Mouse (Mus musculus): ENCODE results near the gene Lage3. TPM values are rescaled to one million over a fixed set of nuclear protein-coding genes. Genes with fewer than 3 reads are reported as not detected.
A peak's percentile ranks its signal among the peaks of the same experiment; 100 is the strongest.

The Lage3 gene
- polyA plus RNA-seq, 1 experiment from 2014 or later, result 62.2 TPM

- ATAC-seq, result peak; percentile 9; the same call in 1 of the 2 replicates
- 28% methylated on average over 9 of the region's 10 CpGs for WGBS
- H3K4me2 ChIP-seq (replicated peaks; ENCODE audit: low read depth), result peak overlapping the region; percentile 68
- H3K36me3 ChIP-seq (ENCODE audit: control insufficient read depth, insufficient read depth), result no peaks in the 10 kb centered on the region
- no peak overlapping the region; the same call in 1 of the 2 replicates for H3K9ac ChIP-seq (ENCODE audit: low read depth, low read length)
- H3K4me3 ChIP-seq (ENCODE audit: low read depth, low read length), result peak overlapping the region; percentile 42
- TF ChIP-seq CTCF (IDR thresholded peaks at IDR 0.05; ENCODE audit: low read depth), result no peak
- H3K27me3 ChIP-seq (replicated peaks; ENCODE audit: control insufficient read depth, insufficient read depth, low read length), result no peaks in the 10 kb centered on the region
- H3K9me3 ChIP-seq (ENCODE audit: control insufficient read depth), result no peaks in the 10 kb centered on the region
- H3K4me1 ChIP-seq (replicated peaks; ENCODE audit: control insufficient read depth, insufficient read depth, low read length), result no peaks in the 10 kb centered on the region
- no peak overlapping the region for H3K27ac ChIP-seq (ENCODE audit: low read depth, low read length)
These were observed 24.2 kb downstream of the Lage3 start for GRCm38 (mm10) chrX:74329215-74329671.

- no peaks in the 10 kb centered on the region for H3K36me3 ChIP-seq (ENCODE audit: control insufficient read depth, insufficient read depth)
These were observed 24.7 kb downstream of the Lage3 start, which contains the start of gene Plxna3 for GRCm38 (mm10) chrX:74328725-74329161. TSS of gene Plxna3 (plus strand) at chrX:74329066.

GRCm38 (mm10) chrX:74312540-74313464, 40.6 kb downstream of the Lage3 start, which contains the start of gene Fam50a:
TSS of gene Fam50a (plus strand) at chrX:74313033.
- Histone ChIP-seq H3K4me1 (replicated peaks; ENCODE audit: control insufficient read depth, insufficient read depth, low read length) (no peaks in the 10 kb centered on the region), H3K27me3 (replicated peaks; ENCODE audit: control insufficient read depth, insufficient read depth, low read length) (no peaks in the 10 kb centered on the region), H3K27ac (ENCODE audit: low read depth, low read length) (peak within 1 kb of the TSS; percentile 78), H3K4me2 (replicated peaks; ENCODE audit: low read depth) (peak within 1 kb of the TSS; percentile 77), H3K9ac (ENCODE audit: low read depth, low read length) (peak within 1 kb of the TSS; percentile 70), H3K4me3 (ENCODE audit: low read depth, low read length) (peak within 1 kb of the TSS; percentile 53), H3K36me3 (ENCODE audit: control insufficient read depth, insufficient read depth) (peaks cover 10% of the 10 kb centered on the region; the same call in 1 of the 2 replicates), H3K9me3 (ENCODE audit: control insufficient read depth) (no peaks in the 10 kb centered on the region)
- 23% methylated on average over 58 of the region's 59 CpGs for WGBS
- TF ChIP-seq CTCF (IDR thresholded peaks at IDR 0.05; ENCODE audit: low read depth), result no peak; the same call in 1 of the 2 replicates
- peak; percentile 95 for ATAC-seq

More at GRCm38 (mm10) chrX:74328725-74329161, 24.7 kb downstream of the Lage3 start, which contains the start of gene Plxna3:
- peak within 1 kb of the TSS; percentile 42 for H3K4me3 ChIP-seq (ENCODE audit: low read depth, low read length)
- H3K27me3 ChIP-seq (replicated peaks; ENCODE audit: control insufficient read depth, insufficient read depth, low read length), result no peaks in the 10 kb centered on the region
- H3K4me1 ChIP-seq (replicated peaks; ENCODE audit: control insufficient read depth, insufficient read depth, low read length), result no peaks in the 10 kb centered on the region
- H3K9ac ChIP-seq (ENCODE audit: low read depth, low read length), result peak within 1 kb of the TSS; percentile 53
- H3K9me3 ChIP-seq (ENCODE audit: control insufficient read depth), result no peaks in the 10 kb centered on the region
- WGBS, result 23% methylated on average over 30 of the region's 30 CpGs
- ATAC-seq, result peak; percentile 94
- peak within 1 kb of the TSS; percentile 68 for H3K4me2 ChIP-seq (replicated peaks; ENCODE audit: low read depth)
- no peak within 1 kb of the TSS for H3K27ac ChIP-seq (ENCODE audit: low read depth, low read length)
- no peak for TF ChIP-seq CTCF (IDR thresholded peaks at IDR 0.05; ENCODE audit: low read depth)

GRCm38 (mm10) chrX:74304867-74305700, 48.3 kb downstream of the Lage3 start, which contains the start of gene Gdi1:
TSS of gene Gdi1 (plus strand) at chrX:74304998.
- Histone ChIP-seq H3K36me3 (ENCODE audit: control insufficient read depth, insufficient read depth) (0 out of 2 replicates have a peak, but pooled peaks cover 10% of the 10 kb centered on the region), H3K9ac (ENCODE audit: low read depth, low read length) (peak within 1 kb of the TSS; percentile 65), H3K4me2 (replicated peaks; ENCODE audit: low read depth) (peak within 1 kb of the TSS; percentile 63), H3K27me3 (replicated peaks; ENCODE audit: control insufficient read depth, insufficient read depth, low read length) (no peaks in the 10 kb centered on the region), H3K27ac (ENCODE audit: low read depth, low read length) (peak within 1 kb of the TSS; percentile 84), H3K4me1 (replicated peaks; ENCODE audit: control insufficient read depth, insufficient read depth, low read length) (no peaks in the 10 kb centered on the region), H3K4me3 (ENCODE audit: low read depth, low read length) (peak within 1 kb of the TSS; percentile 52), H3K9me3 (ENCODE audit: control insufficient read depth) (no peaks in the 10 kb centered on the region)
- 20% methylated on average over 41 of the region's 41 CpGs for WGBS
- ATAC-seq, result peak; percentile 90
- peak; percentile 54 for TF ChIP-seq CTCF (IDR thresholded peaks at IDR 0.05; ENCODE audit: low read depth)

Small RNAs within 50 kb of the gene (microRNA-seq; reads per million reads assigned to microRNA genes)
- not detected for gene Mir7092

Other genes starting within 250 kb of the Lage3 start
- gene Opn1mw, start 226.2 kb downstream of the Lage3 start, polyA plus RNA-seq (2015; fragmentation: Nextera tagmentation; extraction: Ambion mirVana), result not detected in 2 replicates
- 7.9 and 8.5 TPM in 2 replicates for gene Mecp2, start 218.3 kb downstream of the Lage3 start, polyA plus RNA-seq (2015; fragmentation: Nextera tagmentation; extraction: Ambion mirVana)
- not detected in 2 replicates for gene Tex28, start 185.8 kb downstream of the Lage3 start, polyA plus RNA-seq (2015; fragmentation: Nextera tagmentation; extraction: Ambion mirVana)
- gene Tktl1, start 176.4 kb downstream of the Lage3 start, polyA plus RNA-seq (2015; fragmentation: Nextera tagmentation; extraction: Ambion mirVana), result not detected in 2 replicates
- 155 and 170 TPM in 2 replicates for gene Flna, start 103.8 kb downstream of the Lage3 start, polyA plus RNA-seq (2015; fragmentation: Nextera tagmentation; extraction: Ambion mirVana)
- 13.8 and 14.6 TPM in 2 replicates for gene Emd, start 98.9 kb downstream of the Lage3 start, polyA plus RNA-seq (2015; fragmentation: Nextera tagmentation; extraction: Ambion mirVana)
- 485 and 521 TPM in 2 replicates for gene Rpl10, start 82.8 kb downstream of the Lage3 start, polyA plus RNA-seq (2015; fragmentation: Nextera tagmentation; extraction: Ambion mirVana)
- 64.0 and 64.8 TPM in 2 replicates for gene Taz, start 71.7 kb downstream of the Lage3 start, polyA plus RNA-seq (2015; fragmentation: Nextera tagmentation; extraction: Ambion mirVana)
- 24.7 and 26.2 TPM in 2 replicates for gene Dnase1l1, start 71.3 kb downstream of the Lage3 start, polyA plus RNA-seq (2015; fragmentation: Nextera tagmentation; extraction: Ambion mirVana)
- gene Atp6ap1, start 56.5 kb downstream of the Lage3 start, polyA plus RNA-seq (2015; fragmentation: Nextera tagmentation; extraction: Ambion mirVana), result 111 and 115 TPM in 2 replicates
- gene Gdi1, start 48.6 kb downstream of the Lage3 start, polyA plus RNA-seq (2015; fragmentation: Nextera tagmentation; extraction: Ambion mirVana), result 63.9 and 72.4 TPM in 2 replicates
- gene Fam50a, start 40.6 kb downstream of the Lage3 start, polyA plus RNA-seq (2015; fragmentation: Nextera tagmentation; extraction: Ambion mirVana), result 35.6 and 42.9 TPM in 2 replicates
- 0.93 and 1.3 TPM in 2 replicates for gene Plxna3, start 24.6 kb downstream of the Lage3 start, polyA plus RNA-seq (2015; fragmentation: Nextera tagmentation; extraction: Ambion mirVana)
- 77.4 and 78.1 TPM in 2 replicates for gene Ubl4a, start 19.6 kb upstream of the Lage3 start, polyA plus RNA-seq (2015; fragmentation: Nextera tagmentation; extraction: Ambion mirVana)
- 16.9 and 18.3 TPM in 2 replicates for gene Slc10a3, start 19.7 kb upstream of the Lage3 start, polyA plus RNA-seq (2015; fragmentation: Nextera tagmentation; extraction: Ambion mirVana)
- 20.9 and 22.0 TPM in 2 replicates for gene Fam3a, start 39.7 kb upstream of the Lage3 start, polyA plus RNA-seq (2015; fragmentation: Nextera tagmentation; extraction: Ambion mirVana)
- gene Ikbkg, start 39.7 kb upstream of the Lage3 start, polyA plus RNA-seq (2015; fragmentation: Nextera tagmentation; extraction: Ambion mirVana), result 12.0 and 12.7 TPM in 2 replicates
- gene G6pdx, start 75.6 kb upstream of the Lage3 start, polyA plus RNA-seq (2015; fragmentation: Nextera tagmentation; extraction: Ambion mirVana), result 13.6 and 14.5 TPM in 2 replicates
- gene Gm6880, start 127.8 kb upstream of the Lage3 start, polyA plus RNA-seq (2015; fragmentation: Nextera tagmentation; extraction: Ambion mirVana), result not detected in 2 replicates
- gene Olfr1326-ps1, start 221.3 kb upstream of the Lage3 start, polyA plus RNA-seq (2015; fragmentation: Nextera tagmentation; extraction: Ambion mirVana), result not detected in 2 replicates
- gene Olfr1325, start 239.1 kb upstream of the Lage3 start, polyA plus RNA-seq (2015; fragmentation: Nextera tagmentation; extraction: Ambion mirVana), result not detected in 2 replicates